Mouse (Mus musculus) hematopoietic multipotent progenitor cell, adult 10-12 weeks (in vitro differentiated cells): Measurements from ENCODE around the gene Pced1b. TPM values are rescaled to one million over a fixed set of nuclear protein-coding genes. Genes with fewer than 3 reads are reported as not detected.

Experiments
- polyA plus RNA-seq: library from polyadenylated mRNA; stranded (reverse); fragments of >175 nt; gene quantifications from 2 replicates; pipeline ENCODE4 v1.2.3, GENCODE M21; 2012; ENCODE audit warnings: low replicate concordance

Pced1b gene
- polyA plus RNA-seq: 19.7 and 50.1 TPM in 2 replicates

GRCm38 (mm10) chr15:97246911-97247790, at the start of gene Pced1b, which contains the start of gene Amigo2:
Gene Pced1b (plus strand): TSS chr15:97247107.
Gene Amigo2 (minus strand): TSS chr15:97247287.

Other genes with a start within 250 kb of the Pced1b start
- gene Slc38a4, start 191.2 kb upstream of the Pced1b start, polyA plus RNA-seq: not detected in 2 replicates
- gene Amigo2, start 180 bp downstream of the Pced1b start, polyA plus RNA-seq: 1.6 and 2.4 TPM in 2 replicates